Mouse (Mus musculus): ENCODE measurements around the gene Gm10337.
A peak's percentile ranks its signal among the peaks of the same experiment; 100 is the strongest.

Gm10337 gene

GRCm38 (mm10) chr15:102517976-102518858 lies 14.7 kb downstream of the Gm10337 start, which contains the start of gene Tarbp2:
Gene Tarbp2 (plus strand): TSS chr15:102518192.
- peak; percentile 97 for DNase-seq

GRCm38 (mm10) chr15:102518859-102519201 lies 15.3 kb downstream of the Gm10337 start:
- DNase-seq = no peak

- peak; percentile 23 for DNase-seq
Measured at GRCm38 (mm10) chr15:102519211-102520141, 16.0 kb downstream of the Gm10337 start.

- no peak for DNase-seq
Measured at GRCm38 (mm10) chr15:102520416-102520815, 16.9 kb downstream of the Gm10337 start.

- no peak for DNase-seq
Measured at GRCm38 (mm10) chr15:102521480-102521879, 18.0 kb downstream of the Gm10337 start.

- DNase-seq = peak; percentile 85
Measured at GRCm38 (mm10) chr15:102524892-102525485, 21.5 kb downstream of the Gm10337 start, which contains the start of gene Npff. Gene Npff (minus strand): TSS chr15:102524942.

- DNase-seq = peak; percentile 41
Measured at GRCm38 (mm10) chr15:102526111-102527002, 22.8 kb downstream of the Gm10337 start.

- DNase-seq = peak; percentile 62
Measured at GRCm38 (mm10) chr15:102527936-102528335, 24.4 kb downstream of the Gm10337 start.

- no peak for DNase-seq
Measured at GRCm38 (mm10) chr15:102528396-102528795, 24.9 kb downstream of the Gm10337 start.

- no peak for DNase-seq
Measured at GRCm38 (mm10) chr15:102530566-102530965, 27.0 kb downstream of the Gm10337 start.

GRCm38 (mm10) chr15:102531586-102531985 lies 28.1 kb downstream of the Gm10337 start:
- no peak for DNase-seq

GRCm38 (mm10) chr15:102532106-102532900 lies 28.8 kb downstream of the Gm10337 start:
- no peak for DNase-seq

GRCm38 (mm10) chr15:102533926-102534325 lies 30.4 kb downstream of the Gm10337 start:
- no peak for DNase-seq

GRCm38 (mm10) chr15:102544801-102545200 lies 41.3 kb downstream of the Gm10337 start:
- DNase-seq = no peak

GRCm38 (mm10) chr15:102546246-102546645 lies 42.7 kb downstream of the Gm10337 start:
- DNase-seq = no peak

- DNase-seq = no peak
Measured at GRCm38 (mm10) chr15:102546677-102547427, 43.3 kb downstream of the Gm10337 start.

GRCm38 (mm10) chr15:102547478-102547877 lies 44.0 kb downstream of the Gm10337 start:
- no peak for DNase-seq

- no peak for DNase-seq
Measured at GRCm38 (mm10) chr15:102552599-102552998, 49.1 kb downstream of the Gm10337 start.
